8 mouse cellular contexts compared by ENCODE assay signal in genomic region chr2:122637526-122637997, GRCm38 (mm10). TPM values are rescaled to one million over a fixed set of nuclear protein-coding genes. Genes with fewer than 3 reads are reported as not detected.
DNase-seq lines count a peak whose midpoint lies in the region; ATAC-seq and TF ChIP-seq lines count a peak whose summit lies in the region.

No protein-coding gene starts in this region.

- peak; percentile 81 for TF ChIP-seq CTCF in kidney, adult 2 months (conservative IDR thresholded peaks at IDR 0.05; ENCODE audit: insufficient read depth, insufficient read length, low read depth, low read length)

- H3K4me3 ChIP-seq in embryonic facial prominence, embryonic 12.5 days: peak overlapping the region; percentile 34
- H3K4me3 ChIP-seq in kidney, adult 2 months (ENCODE audit: insufficient read depth, low read depth, low read length): peak overlapping the region; percentile 26
- peak overlapping the region; percentile 34 for H3K4me3 ChIP-seq in liver, embryonic 11.5 days (ENCODE audit: low read depth, low read length)

- H3K27me3 ChIP-seq in embryonic facial prominence, embryonic 12.5 days: peaks cover 7% of the 10 kb centered on the region
- H3K27me3 ChIP-seq in kidney, adult 2 months (replicated peaks; ENCODE audit: control insufficient read depth, insufficient read depth, low read length): no peaks in the 10 kb centered on the region
- no peaks in the 10 kb centered on the region; the same call in 1 of the 2 replicates for H3K27me3 ChIP-seq in liver, embryonic 11.5 days (replicated peaks; ENCODE audit: control insufficient read depth, insufficient read depth, low read length)

- ATAC-seq in embryonic facial prominence, embryonic 12.5 days (ENCODE audit: insufficient number of reproducible peaks, insufficient read depth, low FRiP score, low TSS enrichment): peak; percentile 52; the same call in 1 of the 2 replicates
- ATAC-seq in liver, embryonic 11.5 days (replicated peaks; ENCODE audit: low FRiP score): peak; percentile 72

- H3K9me3 ChIP-seq in embryonic facial prominence, embryonic 12.5 days: no peaks in the 10 kb centered on the region
- H3K9me3 ChIP-seq in liver, embryonic 11.5 days (ENCODE audit: control insufficient read depth, low read length): no peaks in the 10 kb centered on the region

- H3K4me2 ChIP-seq in embryonic facial prominence, embryonic 12.5 days (replicated peaks): peak overlapping the region; percentile 60
- peak overlapping the region; percentile 58 for H3K4me2 ChIP-seq in liver, embryonic 11.5 days

- peak; percentile 77 for DNase-seq in 3134 (ENCODE audit: extremely low read depth, insufficient read length, low spot score)
- DNase-seq in adrenal gland, postnatal 14 days: peak; percentile 88
- peak; percentile 55 for DNase-seq in heart, adult 8-10 months (ENCODE audit: low spot score)
- DNase-seq in kidney, adult 2 months: peak; percentile 72
- DNase-seq in liver, embryonic 11.5 days (ENCODE audit: low spot score): peak; percentile 69
- DNase-seq in monocyte, adult 2 months (ENCODE audit: low read depth in 1 of 2, low spot score in 2 of 2): peak; percentile 27 to 55
- DNase-seq in spleen, postnatal 14 days (ENCODE audit: low spot score in 2 of 2): peak; percentile 46 to 71

- H3K4me1 ChIP-seq in embryonic facial prominence, embryonic 12.5 days: no peaks in the 10 kb centered on the region
- no peaks in the 10 kb centered on the region for H3K4me1 ChIP-seq in kidney, adult 2 months (ENCODE audit: control insufficient read depth, insufficient read depth, low read length)
- no peaks in the 10 kb centered on the region for H3K4me1 ChIP-seq in liver, embryonic 11.5 days (replicated peaks; ENCODE audit: control insufficient read depth, insufficient read depth, low read length)

- TF ChIP-seq POLR2A in kidney, adult 2 months (IDR thresholded peaks at IDR 0.05; ENCODE audit: low read depth, low read length): no peak

- 0 out of 2 replicates have a peak overlapping the region, but pooled peaks have one; percentile 24 for H3K9ac ChIP-seq in embryonic facial prominence, embryonic 12.5 days
- H3K9ac ChIP-seq in liver, embryonic 11.5 days (ENCODE audit: low read depth, low read length): no peak overlapping the region

- H3K36me3 ChIP-seq in embryonic facial prominence, embryonic 12.5 days: peaks cover 14% of the 10 kb centered on the region; the same call in 1 of the 2 replicates
- H3K36me3 ChIP-seq in kidney, adult 2 months (ENCODE audit: control insufficient read depth, insufficient read depth, low read length): peaks cover 1% of the 10 kb centered on the region; the same call in 1 of the 2 replicates
- H3K36me3 ChIP-seq in liver, embryonic 11.5 days (ENCODE audit: control insufficient read depth, insufficient read depth, low read length): 0 out of 2 replicates have a peak, but pooled peaks cover 4% of the 10 kb centered on the region

- WGBS in embryonic facial prominence, embryonic 12.5 days: 1% methylated on average over 36 of the region's 36 CpGs
- 2% methylated on average over 36 of the region's 36 CpGs for WGBS in kidney, adult 2 months
- 2% methylated on average over 36 of the region's 36 CpGs for WGBS in liver, embryonic 11.5 days

- no peak overlapping the region for H3K27ac ChIP-seq in embryonic facial prominence, embryonic 12.5 days
- no peak overlapping the region for H3K27ac ChIP-seq in kidney, adult 2 months (ENCODE audit: insufficient read depth, low read depth, low read length)
- H3K27ac ChIP-seq in liver, embryonic 11.5 days (ENCODE audit: low read depth, low read length): no peak overlapping the region

RNA-seq across cellular contexts. Expression of gene AA467197, which starts 0.8 kb away (rescaled TPM):
- 0.48 and 0.83 TPM in 2 replicates for total RNA-seq in adrenal gland, postnatal 14 days (2021)
- 0.60 and 0.64 TPM in 2 replicates for polyA plus RNA-seq in embryonic facial prominence, embryonic 12.5 days (2016; fragmentation: Nextera tagmentation; extraction: Ambion mirVana)
- total RNA-seq in heart, adult 8-10 months (2022): under 1 TPM; 0.46 to 0.97 (median 0.65) TPM
- polyA plus RNA-seq in kidney, adult 2 months (2012; rRNA removed): 0.19 and 0.24 TPM in 2 replicates
- not detected in 2 replicates for polyA plus RNA-seq in liver, embryonic 11.5 days (2014; fragmentation: Nextera tagmentation; extraction: Ambion mirVana)

RNA-seq across cellular contexts. Expression of gene Gatm, which starts 26.5 kb away (rescaled TPM):
- total RNA-seq in adrenal gland, postnatal 14 days (2021): 5.2 and 5.6 TPM in 2 replicates
- 15.9 and 16.9 TPM in 2 replicates for polyA plus RNA-seq in embryonic facial prominence, embryonic 12.5 days (2016; fragmentation: Nextera tagmentation; extraction: Ambion mirVana)
- total RNA-seq in heart, adult 8-10 months (2022): 1 to 10 TPM; 2.4 to 3.9 (median 2.6) TPM
- polyA plus RNA-seq in kidney, adult 2 months (2012; rRNA removed): 1,128 and 1,147 TPM in 2 replicates
- polyA plus RNA-seq in liver, embryonic 11.5 days (2014; fragmentation: Nextera tagmentation; extraction: Ambion mirVana): 24.5 and 25.5 TPM in 2 replicates

Comparison
In these comparisons a context has a peak if more than half of its experiments do, and no peak if none do; other contexts are left out.
1. RNA of gene Gatm, which starts 26.5 kb away (polyA plus RNA-seq): 1,128 to 1,147 TPM in kidney, adult 2 months; 24.5 to 25.5 TPM in liver, embryonic 11.5 days and 15.9 to 16.9 TPM in embryonic facial prominence, embryonic 12.5 days; every median in the first group is over 10 times any median in the second.
2. Peak in every context shown above with its lines, with median percentiles within 50 percentile points of each other: DNase-seq and H3K4me3 ChIP-seq.